Mouse (Mus musculus) left cerebral cortex, postnatal 4 days (tissue): Measurements from ENCODE around the gene Gmpr. TPM values are rescaled to one million over a fixed set of nuclear protein-coding genes. Genes with fewer than 3 reads are reported as not detected.

Experiments
- DNase-seq: peaks from one replicate; pipeline ENCODE4 v3.0.0-alpha.2; 2022
- intact Hi-C: fragments of 180-260 bp; cut with DNase I; formaldehyde crosslinking; loops from one replicate; pipeline ENCODE4 v1.15.1; 2025
- total RNA-seq, 2 experiments: library from RNA; stranded (reverse); gene quantifications; 2 replicates each; pipeline ENCODE4 v1.2.3; 2021

Gene Gmpr
- total RNA-seq, 2 experiments from 2014 or later: 16.2 to 17.5 TPM

DNA sequence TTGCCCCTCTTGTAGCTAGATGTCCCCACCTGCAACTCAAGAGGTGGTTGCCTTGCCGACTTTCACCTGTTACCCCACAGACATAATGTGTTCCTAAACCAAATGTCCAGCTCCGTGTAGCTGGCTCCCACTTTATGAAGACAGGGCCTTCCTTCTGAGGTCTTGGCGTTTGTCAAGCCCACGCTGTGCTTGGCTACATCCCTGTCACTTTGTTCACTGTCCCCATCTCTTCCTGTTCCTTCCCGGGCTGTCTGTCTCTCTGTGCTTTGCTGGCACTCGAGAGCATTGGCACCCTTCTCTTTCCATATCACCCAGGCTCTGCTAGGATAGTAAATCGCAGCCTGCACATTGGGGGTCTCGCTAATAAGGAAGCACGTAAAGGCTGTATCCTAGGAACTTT is 30.8 kb downstream of the Gmpr start:
- intact Hi-C loops: loop anchor here (5.0 to 10.0 kb wide), 2 partner anchors 624 to 717 kb away; no protein-coding TSS in a partner anchor
- no peak for DNase-seq

DNA sequence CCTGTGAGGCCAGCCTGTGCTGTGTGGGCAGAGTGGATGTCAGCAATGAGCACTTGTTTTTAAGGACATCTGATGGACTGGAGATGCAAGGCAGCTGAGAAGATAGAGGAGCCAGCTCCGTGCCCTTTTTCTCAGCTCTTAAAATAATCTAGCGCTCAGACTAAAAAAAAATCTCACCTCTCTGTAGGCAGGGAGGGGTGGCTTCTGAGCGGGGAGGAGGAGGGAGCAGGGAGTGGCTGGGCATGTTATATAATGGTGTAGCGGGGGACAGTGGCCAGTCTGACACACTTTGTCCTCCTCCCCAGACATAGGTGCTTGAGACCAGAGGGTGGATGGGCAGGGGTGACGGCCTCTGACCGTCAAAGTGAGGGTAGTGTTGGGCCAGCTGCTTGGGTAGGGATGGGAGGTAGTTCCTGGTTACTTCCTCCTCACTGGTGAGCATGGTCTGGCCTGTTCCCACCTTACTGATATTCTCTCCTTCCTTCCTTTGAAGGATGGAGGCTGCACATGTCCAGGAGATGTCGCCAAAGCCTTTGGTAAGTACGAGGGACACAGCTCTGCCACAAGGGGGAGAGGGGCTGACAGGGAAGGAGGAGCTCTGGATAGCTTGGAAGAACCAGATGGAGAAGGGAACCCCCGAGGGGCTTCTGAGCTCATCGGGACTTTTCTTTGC is 31.4 kb downstream of the Gmpr start:
- peak; percentile 94 for DNase-seq
- intact Hi-C loops: loop anchor here (5.0 to 10.0 kb wide), 2 partner anchors 624 to 716 kb away; no protein-coding TSS in a partner anchor

GRCm38 (mm10) chr13:45539205-45539568 is 31.9 kb downstream of the Gmpr start:
- peak; percentile 95 for DNase-seq
- intact Hi-C loops: loop anchor here (5.0 to 10.0 kb wide), 2 partner anchors 623 to 716 kb away; no protein-coding TSS in a partner anchor

DNA sequence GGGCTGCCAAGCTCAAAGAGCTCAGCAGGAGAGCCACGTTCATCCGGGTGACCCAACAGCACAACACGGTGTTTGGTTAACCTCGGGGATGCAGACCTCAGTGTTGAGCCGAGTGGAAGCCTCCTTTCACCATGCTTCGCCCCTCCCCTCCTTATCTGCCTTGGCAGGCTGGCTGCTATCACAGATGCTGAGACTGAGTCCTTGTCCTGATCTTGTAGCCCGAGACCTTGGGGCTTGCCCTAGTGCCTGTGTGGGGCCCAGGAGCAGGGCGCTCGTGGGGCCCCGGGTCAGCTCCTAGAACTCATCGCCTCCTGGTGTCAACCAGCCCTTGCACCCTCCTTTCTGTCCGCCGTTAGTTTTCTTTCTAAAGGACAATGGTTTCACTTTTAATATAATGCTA is 38.7 kb downstream of the Gmpr start:
- no peak for DNase-seq

DNA sequence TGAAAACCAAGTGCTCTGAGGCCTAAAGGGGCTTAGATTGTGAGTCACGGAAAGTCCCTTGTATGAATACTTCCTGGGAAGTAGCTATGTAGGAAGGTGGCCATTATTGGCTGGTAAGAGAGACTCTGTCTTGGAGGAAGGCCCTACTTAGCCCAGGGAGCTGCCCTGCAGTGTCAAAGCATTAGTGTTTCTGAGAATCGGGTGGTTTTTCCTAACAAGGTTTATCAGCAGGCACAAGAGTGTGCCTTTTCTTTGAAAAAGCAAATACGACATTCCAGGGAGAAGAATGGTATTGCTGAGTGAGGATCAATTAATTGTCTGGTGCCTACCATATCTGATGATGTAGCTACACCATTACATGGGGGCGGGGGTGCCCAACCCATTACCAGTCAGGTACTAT is 39.7 kb downstream of the Gmpr start:
- intact Hi-C loops: no loop called here
- DNase-seq: no peak

More for the DNA sequence above, 38.7 kb downstream of the Gmpr start:
- intact Hi-C loops: no loop called here

- DNase-seq: no peak
- intact Hi-C loops: no loop called here
These were observed 40.3 kb downstream of the Gmpr start for GRCm38 (mm10) chr13:45547549-45547948.

- peak; percentile 20 for DNase-seq
- intact Hi-C loops: no loop called here
These were observed 46.4 kb downstream of the Gmpr start for GRCm38 (mm10) chr13:45553674-45554073.

DNA sequence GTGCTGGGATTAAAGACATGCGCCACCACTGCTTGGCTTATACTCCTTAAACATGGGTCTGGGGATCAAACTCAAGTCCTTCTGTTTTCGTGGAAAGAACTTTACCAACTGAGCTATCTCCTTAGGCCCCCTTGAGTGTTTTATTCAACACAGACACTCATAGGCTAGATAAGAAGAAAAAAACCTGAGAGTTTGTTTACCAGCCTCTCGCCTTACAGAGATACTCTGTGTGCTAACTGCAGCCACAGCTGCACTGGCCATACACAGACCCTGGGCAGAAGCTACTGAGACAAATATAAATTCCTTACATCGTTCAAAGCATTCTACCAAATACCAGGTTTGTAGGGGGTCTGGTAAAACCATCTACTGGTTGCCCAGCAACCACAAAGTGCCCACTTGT is 51.1 kb downstream of the Gmpr start:
- intact Hi-C loops: no loop called here
- DNase-seq: no peak

DNA sequence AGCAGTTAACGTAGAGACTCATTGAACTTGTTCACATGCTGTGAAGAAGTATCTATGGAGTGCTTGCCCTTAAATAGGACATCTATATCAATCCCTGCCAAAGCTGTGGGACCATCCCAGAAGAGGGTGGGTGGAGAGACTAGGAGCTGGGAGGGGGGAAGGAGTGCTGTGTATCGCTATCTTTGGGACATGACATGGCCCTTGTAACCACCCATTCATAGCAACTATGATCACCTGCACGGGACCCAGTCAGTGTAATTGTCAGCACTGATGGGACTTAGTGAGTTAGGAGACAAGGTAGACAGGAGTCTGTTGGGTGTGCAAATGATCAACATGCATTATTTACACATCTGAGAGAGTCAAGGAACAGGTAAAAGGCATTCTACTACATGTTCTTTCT is 52.0 kb downstream of the Gmpr start:
- no peak for DNase-seq
- intact Hi-C loops: no loop called here

- intact Hi-C loops: no loop called here
- peak; percentile 21 for DNase-seq
These were observed 53.3 kb downstream of the Gmpr start for GRCm38 (mm10) chr13:45560543-45560942.

DNA sequence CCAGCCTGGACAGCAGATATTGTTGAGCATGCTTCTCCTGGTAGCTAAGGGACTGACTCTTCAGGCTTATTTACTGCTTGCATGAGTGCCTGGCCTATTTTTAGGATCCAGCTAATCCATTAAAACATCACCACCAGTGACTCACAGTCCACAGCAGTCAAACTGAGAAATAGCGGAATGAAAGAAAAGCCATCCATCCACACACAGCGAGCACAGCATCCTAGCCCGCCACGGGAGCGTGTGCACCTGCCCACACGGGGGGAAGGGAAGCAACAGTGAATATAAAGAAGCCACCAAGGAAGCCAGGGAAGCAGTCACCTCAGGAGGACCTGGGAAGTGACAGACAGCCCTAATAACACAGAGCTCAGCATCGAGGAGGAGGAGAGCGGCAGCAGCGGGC is 54.8 kb downstream of the Gmpr start:
- intact Hi-C loops: no loop called here
- no peak for DNase-seq

- no peak for DNase-seq
- intact Hi-C loops: no loop called here
These were observed 57.7 kb downstream of the Gmpr start for GRCm38 (mm10) chr13:45564946-45565345.

DNA sequence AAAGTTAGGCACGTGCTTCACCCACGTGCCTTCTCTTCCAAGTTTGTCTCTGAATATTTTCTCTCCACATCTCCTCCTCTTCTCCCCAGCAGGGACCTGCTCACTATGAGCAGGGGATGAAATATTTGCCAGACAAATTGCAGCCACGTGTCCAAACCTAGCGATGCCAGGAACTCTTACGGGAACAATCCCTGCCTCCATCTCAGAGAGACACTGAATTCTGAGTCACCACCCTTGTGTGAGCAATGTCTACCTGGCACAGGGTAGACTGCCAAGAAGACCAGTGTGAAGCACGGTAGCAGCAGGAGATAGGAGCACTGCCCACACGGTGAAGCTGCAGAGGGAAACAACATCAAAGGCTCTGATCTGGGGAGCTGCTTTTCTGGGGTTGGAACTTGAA is 62.7 kb downstream of the Gmpr start:
- intact Hi-C loops: no loop called here
- no peak for DNase-seq

DNA sequence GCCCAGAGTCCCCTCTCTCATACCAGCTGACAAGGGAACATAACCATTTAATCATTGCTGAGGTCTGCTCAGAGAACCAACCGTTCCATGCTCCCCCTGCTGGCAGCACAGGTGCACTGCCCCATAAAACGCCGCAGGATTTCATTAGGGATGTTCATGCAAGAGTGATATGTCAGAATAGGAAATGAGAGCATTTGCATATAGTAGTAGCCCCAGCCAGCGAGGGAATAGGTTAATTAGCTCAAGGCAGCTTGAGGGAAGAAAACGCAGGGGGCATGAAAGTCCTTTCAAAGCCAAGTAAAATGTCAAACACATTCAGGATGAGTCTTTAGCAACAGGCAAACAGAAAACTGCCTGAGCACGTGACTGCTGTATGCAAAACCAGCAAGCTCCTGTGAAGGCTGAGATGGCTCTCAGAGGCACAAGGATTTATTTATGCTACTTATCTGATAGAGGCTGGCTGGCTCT is 64.6 kb downstream of the Gmpr start:
- peak; percentile 88 for DNase-seq
- intact Hi-C loops: no loop called here

DNA sequence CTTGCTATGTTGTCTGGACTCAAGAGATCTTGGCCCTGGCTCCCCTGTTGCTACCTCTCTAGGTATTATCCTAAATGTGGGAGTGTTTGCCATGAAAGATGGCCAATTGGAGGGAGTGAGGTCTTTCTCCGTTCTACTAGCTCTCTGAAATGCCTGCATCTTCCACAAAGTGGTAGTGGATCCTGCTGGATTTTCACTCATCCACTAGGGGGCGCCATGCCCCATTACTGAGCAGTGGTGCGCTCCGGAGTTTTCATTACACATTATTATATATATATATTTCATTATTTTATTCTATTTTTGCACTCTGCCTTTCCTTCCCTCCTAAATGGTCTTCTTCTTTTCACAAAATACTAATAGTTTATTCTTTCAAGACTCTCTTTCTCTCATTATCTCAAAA is 65.5 kb downstream of the Gmpr start:
- DNase-seq: peak; percentile 64
- intact Hi-C loops: no loop called here

DNA sequence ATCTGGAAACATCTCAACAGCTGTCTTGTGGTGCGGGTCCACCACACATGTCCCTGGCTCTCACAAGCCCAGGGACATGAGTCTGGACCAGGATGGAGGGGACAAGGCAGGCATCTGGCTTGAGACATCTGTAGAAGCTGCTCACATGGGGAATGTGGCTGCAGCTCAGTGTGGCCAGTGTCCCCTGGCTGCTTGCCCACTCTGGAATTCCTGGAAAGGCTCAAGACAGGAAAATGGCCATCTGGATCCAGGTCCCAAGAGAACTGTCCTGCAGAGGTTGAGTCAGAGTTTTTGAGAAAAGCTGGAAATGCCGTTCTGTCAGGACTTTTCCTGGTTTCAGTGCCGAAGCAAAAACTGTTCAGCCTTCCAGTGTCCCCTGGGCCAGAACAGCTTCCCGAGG is 68.9 kb downstream of the Gmpr start:
- intact Hi-C loops: no loop called here

DNA sequence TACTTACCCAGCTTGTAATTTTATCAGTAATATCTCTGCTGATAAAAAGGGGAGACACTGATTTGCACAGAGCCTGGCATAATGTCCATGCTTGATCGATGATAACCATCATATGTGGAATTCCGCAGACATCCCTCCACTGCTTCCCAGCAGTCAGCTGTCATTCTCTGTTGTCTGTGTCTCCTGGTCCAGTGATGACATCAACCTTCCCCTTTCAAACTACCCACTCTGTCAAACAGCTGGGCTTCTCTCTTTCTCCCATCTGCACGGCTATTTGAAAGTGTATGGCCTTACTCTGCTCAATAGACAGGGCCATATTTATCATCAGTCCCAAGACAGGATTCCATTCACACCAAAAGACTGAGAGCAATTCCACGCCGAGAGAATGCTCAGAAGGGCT is 70.1 kb downstream of the Gmpr start:
- no peak for DNase-seq
- intact Hi-C loops: no loop called here

More for the DNA sequence above, 68.9 kb downstream of the Gmpr start:
- DNase-seq: peak; percentile 41

DNA sequence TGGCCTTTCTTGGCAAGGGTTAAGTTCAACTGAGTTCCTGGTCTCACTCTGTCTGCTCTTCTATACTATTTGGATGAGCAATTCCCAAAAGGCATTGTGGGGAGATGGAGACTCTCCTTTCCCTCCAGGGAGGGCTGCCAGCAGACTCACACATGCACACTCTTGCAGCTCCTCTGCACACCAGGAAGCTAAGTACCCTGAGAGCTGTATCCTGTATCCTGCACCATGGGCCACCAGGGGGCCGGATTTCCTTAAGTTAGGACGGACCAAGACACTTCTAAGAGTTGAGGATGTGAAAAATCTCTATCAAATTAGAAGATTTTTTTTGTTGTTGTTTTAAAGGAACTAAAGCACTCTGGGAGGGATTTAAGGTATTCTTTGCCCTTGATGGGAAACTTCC is 70.5 kb downstream of the Gmpr start:
- intact Hi-C loops: no loop called here
- peak; percentile 16 for DNase-seq

DNA sequence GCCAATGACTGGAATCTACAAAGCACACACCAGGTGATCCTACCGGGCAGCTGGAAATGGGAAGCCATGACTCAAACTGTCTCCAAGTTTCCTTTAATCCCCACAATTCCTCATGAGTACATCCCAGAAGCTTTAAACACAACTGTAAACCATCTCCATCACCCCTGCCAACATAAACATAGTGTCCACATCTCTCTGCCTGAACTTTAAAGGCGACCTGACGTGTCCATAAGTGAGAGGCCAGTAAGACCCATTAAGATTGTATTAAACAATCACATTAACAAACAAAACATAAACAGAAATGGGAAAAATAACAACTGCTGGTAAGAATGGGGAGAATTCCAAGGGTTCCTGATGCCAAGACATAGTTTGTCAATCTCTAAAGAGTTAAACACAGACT is 72.5 kb downstream of the Gmpr start:
- no peak for DNase-seq
- intact Hi-C loops: no loop called here

DNA sequence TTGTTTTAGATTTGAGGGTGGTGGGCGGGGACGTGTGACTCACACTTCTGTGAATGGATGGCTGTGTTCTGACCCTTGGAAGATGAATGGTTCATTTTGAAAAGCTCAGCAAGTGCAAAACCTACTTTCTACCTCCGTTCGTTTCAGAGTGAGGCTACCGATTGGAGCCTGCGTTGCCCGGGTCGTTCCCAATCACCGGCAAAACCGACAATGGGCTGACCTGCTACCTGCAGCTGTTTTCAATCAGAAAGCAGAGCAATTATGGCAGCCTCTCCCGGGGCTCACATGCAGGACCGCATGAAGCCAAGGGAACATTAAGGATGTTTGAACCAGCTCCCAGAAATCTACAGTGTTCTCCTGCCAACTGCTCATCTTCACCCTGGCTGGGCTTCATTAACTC is 75.0 kb downstream of the Gmpr start:
- intact Hi-C loops: no loop called here
- no peak for DNase-seq

GRCm38 (mm10) chr13:45583061-45583460 is 75.8 kb downstream of the Gmpr start:
- peak; percentile 17 for DNase-seq

GRCm38 (mm10) chr13:45590898-45591297 is 83.7 kb downstream of the Gmpr start:
- intact Hi-C loops: no loop called here
- no peak for DNase-seq

More at GRCm38 (mm10) chr13:45583061-45583460, 75.8 kb downstream of the Gmpr start:
- intact Hi-C loops: no loop called here

DNA sequence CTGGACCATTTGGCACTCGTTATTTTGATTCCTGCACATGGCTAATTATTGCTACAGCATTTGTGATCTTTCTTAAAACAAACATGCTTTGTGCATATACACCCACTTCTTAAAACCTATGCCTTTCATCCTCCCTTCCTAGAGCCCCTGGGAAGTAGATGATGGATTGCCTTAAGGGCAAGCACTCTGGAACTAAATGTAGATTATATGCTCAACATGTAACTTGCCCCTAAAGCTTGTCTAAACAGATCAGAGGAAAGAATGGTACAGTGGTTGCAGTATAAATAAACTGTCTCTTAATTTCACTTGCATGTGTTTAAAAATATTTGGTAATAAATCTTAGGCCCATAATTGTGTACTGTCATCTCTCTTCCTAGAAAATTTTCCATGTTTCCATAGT is 86.7 kb downstream of the Gmpr start:
- no peak for DNase-seq
- intact Hi-C loops: no loop called here
